Mouse (Mus musculus) C2C12 (cell line): ENCODE measurements around the gene Pnisr. TPM values are rescaled to one million over a fixed set of nuclear protein-coding genes. Genes with fewer than 3 reads are reported as not detected.
A peak's percentile ranks its signal among the peaks of the same experiment; 100 is the strongest.

Experiments used
- H3K27me3 ChIP-seq: one replicate; pipeline ENCODE4 v1.6.1; 2011; ENCODE audit not compliant: control insufficient read depth, insufficient read depth, insufficient read length
- H3K36me3 ChIP-seq: one replicate; pipeline ENCODE4 v1.6.1; 2011; ENCODE audit not compliant: control insufficient read depth, insufficient read depth
- H3K4me3 ChIP-seq: one replicate; pipeline ENCODE4 v1.5.1; 2011; ENCODE audit warnings: mild to moderate bottlenecking, control low read depth; ENCODE audit not compliant: poor library complexity, insufficient read depth, severe bottlenecking
- H3K79me2 ChIP-seq: one replicate; pipeline ENCODE4 v1.6.1; 2011; ENCODE audit not compliant: control insufficient read depth, insufficient read depth
- H3K79me3 ChIP-seq: one replicate; pipeline ENCODE4 v1.6.1; 2011; ENCODE audit warnings: low read depth, control low read depth
- H3ac ChIP-seq: one replicate; pipeline ENCODE3; 2011; ENCODE audit warnings: low read depth; ENCODE audit not compliant: control insufficient read depth, insufficient read length
- CEBPB ChIP-seq: IDR thresholded peaks from one replicate; pipeline ENCODE4 v1.6.1; 2011; ENCODE audit warnings: low read depth, mild to moderate bottlenecking, control low read depth, moderate library complexity
- CTCF ChIP-seq: IDR thresholded peaks from one replicate; pipeline ENCODE4 v1.5.1; 2011; ENCODE audit not compliant: control insufficient read depth, insufficient read depth, insufficient read length
- FOSL1 ChIP-seq: IDR thresholded peaks from one replicate; pipeline ENCODE4 v1.8.0; 2011; ENCODE audit warnings: mild to moderate bottlenecking, low read length; ENCODE audit not compliant: poor library complexity, insufficient read depth, severe bottlenecking
- MAX ChIP-seq: IDR thresholded peaks from one replicate; pipeline ENCODE4 v1.6.1; 2011; ENCODE audit warnings: mild to moderate bottlenecking, control low read depth
- MYOD1 ChIP-seq: IDR thresholded peaks from one replicate; pipeline ENCODE4 v1.6.1; 2011; ENCODE audit warnings: low read depth; ENCODE audit not compliant: control insufficient read depth, insufficient read length
- MYOG ChIP-seq: IDR thresholded peaks from one replicate; pipeline ENCODE4 v1.6.1; 2011; ENCODE audit not compliant: control insufficient read depth, insufficient read length; ENCODE audit errors: extremely low read depth
- USF1 ChIP-seq: IDR thresholded peaks from one replicate; pipeline ENCODE4 v1.6.1; 2011; ENCODE audit warnings: low read depth, mild to moderate bottlenecking, control low read depth, moderate library complexity
- polyA plus RNA-seq: library from polyadenylated mRNA; unstranded; fragments of >200 nt; fragmentation: generic; extraction: Trizol; gene quantifications from one replicate; pipeline ENCODE4 v1.2.1, GENCODE M21; 2012; ENCODE audit warnings: missing spikeins

Gene Pnisr
- polyA plus RNA-seq, 1 experiment, result 9.3 TPM

DNA sequence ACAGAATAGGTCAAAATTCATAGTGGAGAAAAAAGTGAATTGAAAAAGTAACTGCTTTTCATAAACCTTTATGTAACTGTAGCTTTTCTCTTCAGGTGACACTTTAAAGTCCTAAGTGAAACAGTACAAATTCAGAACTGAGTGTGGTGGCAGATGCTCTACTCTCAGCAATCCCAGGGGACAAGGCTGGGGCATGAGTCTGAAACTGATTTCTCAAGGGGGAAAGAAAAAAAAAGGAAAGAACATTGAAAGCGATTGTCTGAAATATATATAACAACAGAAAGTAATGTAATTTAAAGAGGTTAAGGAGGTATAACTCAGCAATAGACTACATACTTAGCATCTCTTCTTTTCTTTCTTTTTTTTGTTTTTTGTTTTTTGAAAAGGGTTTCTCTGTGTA lies 17.8 kb downstream of the Pnisr start:
- Histone ChIP-seq H3ac (no peak overlapping the region), H3K27me3 (no peaks in the 10 kb centered on the region), H3K79me2 (peaks cover 9% of the 10 kb centered on the region), H3K36me3 (peaks cover 79% of the 10 kb centered on the region), H3K79me3 (peaks cover 7% of the 10 kb centered on the region), H3K4me3 (no peak overlapping the region)
- TF ChIP-seq CTCF, result no peak
- no peak for TF ChIP-seq MAX
- TF ChIP-seq CEBPB, result no peak
- TF ChIP-seq FOSL1, result no peak
- TF ChIP-seq MYOD1, result no peak

DNA sequence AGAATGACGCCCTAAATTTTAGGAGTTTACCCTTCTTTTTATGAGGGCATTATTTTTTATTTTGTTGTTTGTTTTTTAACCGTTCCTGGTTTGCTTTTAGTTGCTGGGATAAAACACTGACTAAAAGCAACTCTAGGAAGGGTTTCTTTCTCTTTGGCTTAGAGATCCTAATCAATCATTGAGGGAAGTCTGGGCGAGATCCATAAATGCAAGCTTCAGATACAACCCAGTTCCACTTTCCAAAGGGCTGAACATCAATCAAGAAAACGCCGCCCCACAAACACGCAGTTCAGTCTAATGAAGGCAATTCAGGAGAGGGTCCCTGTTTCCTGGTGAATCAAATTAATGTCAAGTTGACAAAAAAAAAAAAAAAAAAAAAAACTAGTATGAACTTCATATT lies 31.4 kb downstream of the Pnisr start:
- no peaks in the 10 kb centered on the region for H3K79me3 ChIP-seq
- H3K27me3 ChIP-seq, result no peaks in the 10 kb centered on the region
- no peak for TF ChIP-seq MYOD1
- peak overlapping the region; percentile 42 for H3K4me3 ChIP-seq
- no peak overlapping the region for H3ac ChIP-seq
- H3K79me2 ChIP-seq, result no peaks in the 10 kb centered on the region
- peaks cover 27% of the 10 kb centered on the region for H3K36me3 ChIP-seq

GRCm38 (mm10) chr4:21879565-21880220 lies 32.3 kb downstream of the Pnisr start, which contains the start of gene Coq3:
Coq3 (plus strand) TSS chr4:21879673.
- no peaks in the 10 kb centered on the region for H3K79me2 ChIP-seq
- H3ac ChIP-seq, result peak within 1 kb of the TSS; percentile 56
- H3K4me3 ChIP-seq, result peak within 1 kb of the TSS; percentile 42
- peaks cover 18% of the 10 kb centered on the region for H3K36me3 ChIP-seq
- H3K79me3 ChIP-seq, result no peaks in the 10 kb centered on the region
- TF ChIP-seq USF1 (no peak), MYOD1 (no peak), MYOG (no peak), FOSL1 (no peak), CEBPB (no peak), MAX (no peak), CTCF (no peak)
- H3K27me3 ChIP-seq, result no peaks in the 10 kb centered on the region

DNA sequence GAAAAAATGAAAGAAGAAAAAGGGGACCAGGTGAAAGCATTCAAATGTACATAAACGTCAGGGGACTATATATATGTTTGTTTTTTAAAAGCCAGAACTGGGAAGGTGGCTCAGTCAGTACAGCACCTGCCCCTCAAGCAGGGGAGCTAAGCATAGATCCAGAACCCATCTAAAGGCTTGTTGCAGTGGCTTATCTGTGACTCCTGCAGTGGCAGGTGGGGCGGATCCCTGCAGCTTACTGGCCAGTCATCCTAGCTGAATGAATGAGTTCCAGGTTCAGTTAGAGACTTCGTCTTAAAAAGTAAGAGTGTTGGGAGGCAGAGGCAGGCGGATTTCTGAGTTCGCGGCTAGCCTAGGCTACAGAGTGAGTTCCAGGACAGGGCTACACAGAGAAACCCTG lies 35.4 kb downstream of the Pnisr start:
- H3K79me2 ChIP-seq, result no peaks in the 10 kb centered on the region
- TF ChIP-seq USF1, result no peak
- no peak for TF ChIP-seq MYOG
- TF ChIP-seq FOSL1, result no peak
- TF ChIP-seq CTCF, result no peak
- no peak overlapping the region for H3K4me3 ChIP-seq
- no peaks in the 10 kb centered on the region for H3K79me3 ChIP-seq
- no peak overlapping the region for H3ac ChIP-seq
- H3K36me3 ChIP-seq, result peaks cover 4% of the 10 kb centered on the region
- no peaks in the 10 kb centered on the region for H3K27me3 ChIP-seq

GRCm38 (mm10) chr4:21885831-21886230 lies 38.4 kb downstream of the Pnisr start:
- no peaks in the 10 kb centered on the region for H3K36me3 ChIP-seq
- TF ChIP-seq MYOG (no peak), FOSL1 (no peak), USF1 (no peak), CEBPB (no peak), MYOD1 (no peak)
- no peaks in the 10 kb centered on the region for H3K79me3 ChIP-seq

More at GRCm38 (mm10) chr4:21885831-21886230, 38.4 kb downstream of the Pnisr start:
- Histone ChIP-seq H3K27me3 (no peaks in the 10 kb centered on the region), H3ac (no peak overlapping the region), H3K4me3 (no peak overlapping the region), H3K79me2 (no peaks in the 10 kb centered on the region)

Other genes with a start within 250 kb of the Pnisr start
- gene Prdm13, start 161.6 kb upstream of the Pnisr start, polyA plus RNA-seq, result not detected
- 7.4 TPM for gene Ccnc, start 119.9 kb upstream of the Pnisr start, polyA plus RNA-seq
- 4.2 TPM for gene Usp45, start 80.4 kb upstream of the Pnisr start, polyA plus RNA-seq
- gene Tstd3, start 80.4 kb upstream of the Pnisr start, polyA plus RNA-seq, result 6.4 TPM
- gene Coq3, start 32.1 kb downstream of the Pnisr start, polyA plus RNA-seq, result 11.3 TPM
- 7.3 TPM for gene Faxc, start 83.7 kb downstream of the Pnisr start, polyA plus RNA-seq